Mouse (Mus musculus) limb, embryonic 10.5 days (tissue): ENCODE results near the gene Kcnc2. TPM values are rescaled to one million over a fixed set of nuclear protein-coding genes. Genes with fewer than 3 reads are reported as not detected.

Experiments used
- DNase-seq: peaks from one replicate; pipeline ENCODE4 v3.0.0-alpha.2; 2017; ENCODE audit warnings: low spot score
- H3K27ac ChIP-seq: fragments of 300-500 bp; sonication (generic); 2 replicates; pipeline ENCODE4 v1.5.1; 2016; ENCODE audit warnings: mild to moderate bottlenecking
- H3K27me3 ChIP-seq: fragments of 300-500 bp; sonication (generic); 2 replicates; pipeline ENCODE4 v1.6.1; 2016; ENCODE audit warnings: low read depth, mild to moderate bottlenecking; ENCODE audit not compliant: poor library complexity, severe bottlenecking
- H3K36me3 ChIP-seq: fragments of 300-500 bp; sonication (generic); 2 replicates; pipeline ENCODE4 v1.6.1; 2016; ENCODE audit warnings: mild to moderate bottlenecking, moderate library complexity
- H3K4me1 ChIP-seq: fragments of 300-500 bp; sonication (generic); 2 replicates; pipeline ENCODE4 v1.6.1; 2016
- H3K4me3 ChIP-seq: fragments of 300-500 bp; sonication (generic); 2 replicates; pipeline ENCODE4 v1.5.1; 2016; ENCODE audit warnings: mild to moderate bottlenecking, moderate library complexity
- H3K9me3 ChIP-seq: fragments of 300-500 bp; sonication (generic); replicated peaks from 2 replicates; pipeline ENCODE4 v1.6.1; 2016; ENCODE audit warnings: mild to moderate bottlenecking
- WGBS: fragments of 180-500 bp; shearing (Covaris S2); methylation state at CpG from one replicate; pipeline ENCODE4 v1.1.7; 2016; 5-methylcytosine and 5-hydroxymethylcytosine counted together
- polyA plus RNA-seq: library from polyadenylated mRNA; unstranded; fragments of >200 nt; fragmentation: Nextera tagmentation; extraction: Ambion mirVana; gene quantifications from 2 replicates; pipeline ENCODE4 v1.2.1, GENCODE M21; 2016

Gene Kcnc2
- polyA plus RNA-seq, 1 experiment from 2014 or later = 0.05 TPM

- DNase-seq = no peak
- Histone ChIP-seq H3K36me3 (no peaks in the 10 kb centered on the region), H3K27ac (no peak overlapping the region), H3K9me3 (no peaks in the 10 kb centered on the region), H3K27me3 (no peaks in the 10 kb centered on the region), H3K4me1 (no peaks in the 10 kb centered on the region), H3K4me3 (no peak overlapping the region)
- WGBS = 44% methylated on average over 11 of the region's 11 CpGs
Observed at GRCm38 (mm10) chr10:112315136-112315535, 44.2 kb downstream of the Kcnc2 start.

- DNase-seq = no peak
- WGBS = 84% methylated on average over 1 of the region's 1 CpGs
Observed at GRCm38 (mm10) chr10:112317783-112318182, 46.9 kb downstream of the Kcnc2 start.

GRCm38 (mm10) chr10:112357669-112358362, 86.9 kb downstream of the Kcnc2 start:
- H3K9me3 ChIP-seq = no peaks in the 10 kb centered on the region
- no peak overlapping the region for H3K27ac ChIP-seq
- no peaks in the 10 kb centered on the region for H3K36me3 ChIP-seq
- no peak for DNase-seq
- no peaks in the 10 kb centered on the region for H3K27me3 ChIP-seq
- H3K4me3 ChIP-seq = no peak overlapping the region
- 82% methylated on average over 3 of the region's 3 CpGs for WGBS
- no peaks in the 10 kb centered on the region for H3K4me1 ChIP-seq

More at GRCm38 (mm10) chr10:112317783-112318182, 46.9 kb downstream of the Kcnc2 start:
- Histone ChIP-seq H3K27ac (no peak overlapping the region), H3K36me3 (no peaks in the 10 kb centered on the region), H3K9me3 (no peaks in the 10 kb centered on the region), H3K4me3 (no peak overlapping the region), H3K4me1 (no peaks in the 10 kb centered on the region), H3K27me3 (no peaks in the 10 kb centered on the region)

GRCm38 (mm10) chr10:112358363-112358704, 87.4 kb downstream of the Kcnc2 start:
- Histone ChIP-seq H3K36me3 (no peaks in the 10 kb centered on the region), H3K9me3 (no peaks in the 10 kb centered on the region), H3K27ac (no peak overlapping the region), H3K27me3 (no peaks in the 10 kb centered on the region), H3K4me3 (no peak overlapping the region), H3K4me1 (no peaks in the 10 kb centered on the region)
- no peak for DNase-seq
- WGBS = 87% methylated on average over 8 of the region's 8 CpGs

- Histone ChIP-seq H3K27ac (no peak overlapping the region), H3K4me3 (no peak overlapping the region), H3K9me3 (no peaks in the 10 kb centered on the region), H3K4me1 (no peaks in the 10 kb centered on the region), H3K36me3 (no peaks in the 10 kb centered on the region), H3K27me3 (no peaks in the 10 kb centered on the region)
- no peak for DNase-seq
- WGBS = 82% methylated on average over 5 of the region's 5 CpGs
Observed at GRCm38 (mm10) chr10:112360704-112361103, 89.8 kb downstream of the Kcnc2 start.

GRCm38 (mm10) chr10:112368369-112368768, 97.4 kb downstream of the Kcnc2 start:
- Histone ChIP-seq H3K27me3 (no peaks in the 10 kb centered on the region), H3K4me1 (no peaks in the 10 kb centered on the region), H3K27ac (no peak overlapping the region), H3K36me3 (no peaks in the 10 kb centered on the region), H3K4me3 (no peak overlapping the region), H3K9me3 (no peaks in the 10 kb centered on the region)
- 67% methylated on average over 3 of the region's 3 CpGs for WGBS
- DNase-seq = no peak

GRCm38 (mm10) chr10:112377163-112377562, 106.2 kb downstream of the Kcnc2 start:
- Histone ChIP-seq H3K9me3 (no peaks in the 10 kb centered on the region), H3K36me3 (no peaks in the 10 kb centered on the region), H3K4me1 (no peaks in the 10 kb centered on the region), H3K4me3 (no peak overlapping the region), H3K27ac (no peak overlapping the region), H3K27me3 (no peaks in the 10 kb centered on the region)
- WGBS = 92% methylated on average over 5 of the region's 5 CpGs
- DNase-seq = no peak

- DNase-seq = no peak
- H3K27me3 ChIP-seq = no peaks in the 10 kb centered on the region
- H3K36me3 ChIP-seq = no peaks in the 10 kb centered on the region
- no peak overlapping the region for H3K4me3 ChIP-seq
- no peaks in the 10 kb centered on the region for H3K9me3 ChIP-seq
- no peak overlapping the region for H3K27ac ChIP-seq
- 77% methylated on average over 6 of the region's 6 CpGs for WGBS
- no peaks in the 10 kb centered on the region for H3K4me1 ChIP-seq
Observed at GRCm38 (mm10) chr10:112378465-112378864, 107.5 kb downstream of the Kcnc2 start.

GRCm38 (mm10) chr10:112380590-112380989, 109.7 kb downstream of the Kcnc2 start:
- H3K27ac ChIP-seq = no peak overlapping the region
- H3K27me3 ChIP-seq = no peaks in the 10 kb centered on the region
- no peaks in the 10 kb centered on the region for H3K36me3 ChIP-seq
- DNase-seq = no peak
- no peak overlapping the region for H3K4me3 ChIP-seq
- no peaks in the 10 kb centered on the region for H3K4me1 ChIP-seq
- H3K9me3 ChIP-seq = no peaks in the 10 kb centered on the region
- 94% methylated on average over 6 of the region's 6 CpGs for WGBS

GRCm38 (mm10) chr10:112394399-112394970, 123.6 kb downstream of the Kcnc2 start:
- no peak for DNase-seq
- Histone ChIP-seq H3K36me3 (no peaks in the 10 kb centered on the region), H3K4me3 (no peak overlapping the region), H3K27ac (no peak overlapping the region), H3K4me1 (no peaks in the 10 kb centered on the region), H3K27me3 (no peaks in the 10 kb centered on the region), H3K9me3 (no peaks in the 10 kb centered on the region)
- 83% methylated on average over 8 of the region's 8 CpGs for WGBS

- DNase-seq = no peak
- Histone ChIP-seq H3K9me3 (no peaks in the 10 kb centered on the region), H3K27me3 (no peaks in the 10 kb centered on the region), H3K4me3 (no peak overlapping the region), H3K4me1 (0 out of 2 replicates have a peak, but pooled peaks cover 5% of the 10 kb centered on the region), H3K36me3 (no peaks in the 10 kb centered on the region), H3K27ac (no peak overlapping the region)
- WGBS = 60% methylated on average over 2 of the region's 2 CpGs
Observed at GRCm38 (mm10) chr10:112397194-112397593, 126.3 kb downstream of the Kcnc2 start.

- no peak overlapping the region for H3K4me3 ChIP-seq
- no peaks in the 10 kb centered on the region for H3K27me3 ChIP-seq
- DNase-seq = no peak
- no peaks in the 10 kb centered on the region for H3K9me3 ChIP-seq
- no peak overlapping the region for H3K27ac ChIP-seq
- H3K4me1 ChIP-seq = 0 out of 2 replicates have a peak, but pooled peaks cover 5% of the 10 kb centered on the region
- 81% methylated on average over 9 of the region's 9 CpGs for WGBS
- no peaks in the 10 kb centered on the region for H3K36me3 ChIP-seq
Observed at GRCm38 (mm10) chr10:112400591-112401404, 129.9 kb downstream of the Kcnc2 start.

GRCm38 (mm10) chr10:112409525-112409924, 138.6 kb downstream of the Kcnc2 start:
- 75% methylated on average over 2 of the region's 2 CpGs for WGBS
- Histone ChIP-seq H3K9me3 (no peaks in the 10 kb centered on the region), H3K27ac (no peak overlapping the region), H3K4me1 (no peaks in the 10 kb centered on the region), H3K27me3 (no peaks in the 10 kb centered on the region), H3K36me3 (no peaks in the 10 kb centered on the region), H3K4me3 (no peak overlapping the region)
- no peak for DNase-seq
